Mouse (Mus musculus) intestine, embryonic 15.5 days (tissue): ENCODE measurements around the gene Serpinb8. TPM values are rescaled to one million over a fixed set of nuclear protein-coding genes. Genes with fewer than 3 reads are reported as not detected.

Experiments used
- polyA plus RNA-seq: library from polyadenylated mRNA; unstranded; fragments of >200 nt; fragmentation: Nextera tagmentation; extraction: Ambion mirVana; gene quantifications from 2 replicates; pipeline ENCODE4 v1.2.1, GENCODE M21; 2015

Gene Serpinb8
- polyA plus RNA-seq, 1 experiment from 2014 or later: 0.92 TPM

Other genes starting within 250 kb of the Serpinb8 start
- gene Serpinb11, start 228.8 kb upstream of the Serpinb8 start, polyA plus RNA-seq: not detected in 2 replicates
- 0.20 and 0.33 TPM in 2 replicates for gene Serpinb7, start 190.4 kb upstream of the Serpinb8 start, polyA plus RNA-seq
- 0.06 TPM in 1 of 2 replicates, not detected in the other for gene Serpinb2, start 78.6 kb upstream of the Serpinb8 start, polyA plus RNA-seq